Mouse (Mus musculus): Measurements from ENCODE around the gene Sptbn4.

- TF ChIP-seq CTCF (IDR thresholded peaks at IDR 0.05; ENCODE audit: borderline replicate concordance, extremely low read depth, insufficient read depth, insufficient read length) (no peak), POLR2A (IDR thresholded peaks at IDR 0.05; ENCODE audit: borderline replicate concordance, extremely low read depth, insufficient read depth, insufficient read length, poor library complexity, severe bottlenecking) (no peak)
Observed at GRCm38 (mm10) chr7:27339114-27339513, 108.4 kb downstream of the Sptbn4 start.

All from brain, embryonic 14.5 days (tissue).